17 mouse cellular contexts compared by ENCODE assay signal in genomic region chr16:30925496-30925895, GRCm38 (mm10).
"Had no signal": no experiment of that assay in that cellular context is flagged by ENCODE, and none has a peak within 500 bp of the region (broad histone marks: within the 10 kb centered on the region; RNA-seq: fewer than 3 reads in every experiment).

No protein-coding gene starts in this region.

- H3K27ac ChIP-seq: left cerebral cortex, adult 2 months; liver, embryonic 13.5 days; lung, embryonic 15.5 days; midbrain, embryonic 12.5 days; midbrain, embryonic 15.5 days; neural tube, embryonic 12.5 days; neural tube, embryonic 15.5 days; stomach, embryonic 15.5 days had no signal

- H3K4me1 ChIP-seq: midbrain, embryonic 12.5 days; midbrain, embryonic 15.5 days; neural tube, embryonic 15.5 days; stomach, embryonic 15.5 days had no signal

- DNase-seq: kidney, adult 18-20 months; kidney, adult 9 months; kidney, postnatal 36 days; layer of hippocampus, postnatal 36 days; liver, embryonic 13.5 days; right cerebral cortex, adult 18-20 months; right cerebral cortex, postnatal 14 days; spleen, adult 18-20 months; thymus, postnatal 25 days had no signal

- H3K9ac ChIP-seq: liver, embryonic 13.5 days; lung, embryonic 15.5 days; midbrain, embryonic 12.5 days; midbrain, embryonic 15.5 days; neural tube, embryonic 12.5 days; neural tube, embryonic 15.5 days; stomach, embryonic 15.5 days had no signal

- ATAC-seq: intestine, embryonic 16.5 days; midbrain, embryonic 15.5 days had no signal

- H3K9me3 ChIP-seq: liver, embryonic 13.5 days; lung, embryonic 15.5 days; midbrain, embryonic 12.5 days; midbrain, embryonic 15.5 days; neural tube, embryonic 12.5 days; neural tube, embryonic 15.5 days; stomach, embryonic 15.5 days had no signal

- H3K4me3 ChIP-seq: left cerebral cortex, adult 2 months; liver, embryonic 13.5 days; lung, embryonic 15.5 days; midbrain, embryonic 12.5 days; midbrain, embryonic 15.5 days; neural tube, embryonic 12.5 days; neural tube, embryonic 15.5 days; stomach, embryonic 15.5 days had no signal

- H3K4me2 ChIP-seq: liver, embryonic 13.5 days; lung, embryonic 15.5 days; midbrain, embryonic 12.5 days; midbrain, embryonic 15.5 days; neural tube, embryonic 12.5 days; neural tube, embryonic 15.5 days; stomach, embryonic 15.5 days had no signal

- H3K36me3 ChIP-seq: lung, embryonic 15.5 days; midbrain, embryonic 12.5 days; midbrain, embryonic 15.5 days; neural tube, embryonic 12.5 days; neural tube, embryonic 15.5 days; stomach, embryonic 15.5 days had no signal

- H3K27me3 ChIP-seq: liver, embryonic 13.5 days; lung, embryonic 15.5 days; midbrain, embryonic 12.5 days; midbrain, embryonic 15.5 days; neural tube, embryonic 12.5 days; neural tube, embryonic 15.5 days; stomach, embryonic 15.5 days had no signal
